Mouse (Mus musculus) heart, embryonic 13.5 days (tissue): ENCODE results near the gene Mrpl50. TPM values are rescaled to one million over a fixed set of nuclear protein-coding genes. Genes with fewer than 3 reads are reported as not detected.
"Not testable (repeated sequence)": the region's sequence is repeated elsewhere in the genome, so short reads cannot be mapped to it uniquely, and the experiment has no call there.

Source experiments
- ATAC-seq: fragments of 200-750 bp; cut with Nextera tagmentation; 2 replicates; pipeline ENCODE4 v1.8.0; 2017; ENCODE audit warnings: moderate TSS enrichment; ENCODE audit not compliant: insufficient number of reproducible peaks, low FRiP score, low TSS enrichment; ENCODE audit errors: extremely low read depth
- H3K27ac ChIP-seq: fragments of 300-500 bp; sonication (generic); replicated peaks from 2 replicates; pipeline ENCODE4 v1.5.1; 2015; ENCODE audit warnings: moderate library complexity, mild to moderate bottlenecking, inconsistent platforms
- H3K27me3 ChIP-seq: fragments of 300-500 bp; sonication (generic); replicated peaks from 2 replicates; pipeline ENCODE4 v1.6.1; 2015; ENCODE audit warnings: mild to moderate bottlenecking, inconsistent platforms
- H3K36me3 ChIP-seq: fragments of 300-500 bp; sonication (generic); 2 replicates; pipeline ENCODE4 v1.6.1; 2015; ENCODE audit warnings: mild to moderate bottlenecking, inconsistent platforms
- H3K4me1 ChIP-seq: fragments of 300-500 bp; sonication (generic); 2 replicates; pipeline ENCODE4 v1.6.1; 2015; ENCODE audit warnings: inconsistent platforms
- H3K4me2 ChIP-seq: fragments of 300-500 bp; sonication (generic); 2 replicates; pipeline ENCODE4 v1.6.1; 2015; ENCODE audit warnings: inconsistent platforms, mild to moderate bottlenecking, moderate library complexity
- H3K4me3 ChIP-seq: fragments of 300-500 bp; sonication (generic); 2 replicates; pipeline ENCODE4 v1.5.1; 2015; ENCODE audit warnings: moderate library complexity, mild to moderate bottlenecking, inconsistent platforms
- H3K9ac ChIP-seq: fragments of 300-500 bp; sonication (generic); 2 replicates; pipeline ENCODE4 v1.6.1; 2015; ENCODE audit warnings: inconsistent platforms, mild to moderate bottlenecking, moderate library complexity
- H3K9me3 ChIP-seq: fragments of 300-500 bp; sonication (generic); 2 replicates; pipeline ENCODE4 v1.6.1; 2016; ENCODE audit warnings: inconsistent platforms
- WGBS: fragments of 180-500 bp; shearing (Covaris S2); methylation state at CpG from one replicate; pipeline ENCODE4 v1.1.7; 2015; ENCODE audit warnings: mixed read lengths; 5-methylcytosine and 5-hydroxymethylcytosine counted together
- polyA plus RNA-seq: library from polyadenylated mRNA; unstranded; fragments of >200 nt; fragmentation: Nextera tagmentation; extraction: Ambion mirVana; gene quantifications from 2 replicates; pipeline ENCODE4 v1.2.1, GENCODE M21; 2015

The Mrpl50 gene
- polyA plus RNA-seq, 1 experiment from 2014 or later, result 57.7 TPM

DNA sequence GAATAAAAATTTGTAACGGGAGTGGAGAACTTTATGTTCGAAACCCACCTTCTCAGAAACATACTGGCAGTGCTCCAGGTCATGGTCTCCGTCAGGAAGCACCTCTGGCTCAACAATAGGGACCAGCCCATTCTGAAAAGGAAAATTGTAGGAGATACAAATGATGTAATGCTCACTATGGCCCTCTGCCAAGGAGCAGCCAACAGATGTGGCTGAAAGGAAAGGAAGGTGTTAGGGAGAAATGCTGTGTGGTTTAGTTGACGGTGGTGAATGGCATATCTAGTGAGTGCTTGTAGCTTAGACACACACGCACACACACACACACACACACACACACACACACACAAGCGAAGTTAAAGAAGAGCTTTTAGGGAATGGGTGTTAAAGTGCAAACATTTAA lies 18.8 kb upstream of the Mrpl50 start:
- 22% methylated on average over 6 of the region's 6 CpGs for WGBS
- no peaks in the 10 kb centered on the region for H3K27me3 ChIP-seq
- H3K36me3 ChIP-seq, result no peaks in the 10 kb centered on the region
- H3K4me2 ChIP-seq, result no peak overlapping the region
- H3K4me3 ChIP-seq, result no peak overlapping the region
- no peak overlapping the region for H3K9ac ChIP-seq
- peak overlapping the region; percentile 5; the same call in 1 of the 2 replicates for H3K27ac ChIP-seq
- no peaks in the 10 kb centered on the region for H3K9me3 ChIP-seq
- H3K4me1 ChIP-seq, result peaks cover 15% of the 10 kb centered on the region
- peak; percentile 25; the same call in 1 of the 2 replicates for ATAC-seq

DNA sequence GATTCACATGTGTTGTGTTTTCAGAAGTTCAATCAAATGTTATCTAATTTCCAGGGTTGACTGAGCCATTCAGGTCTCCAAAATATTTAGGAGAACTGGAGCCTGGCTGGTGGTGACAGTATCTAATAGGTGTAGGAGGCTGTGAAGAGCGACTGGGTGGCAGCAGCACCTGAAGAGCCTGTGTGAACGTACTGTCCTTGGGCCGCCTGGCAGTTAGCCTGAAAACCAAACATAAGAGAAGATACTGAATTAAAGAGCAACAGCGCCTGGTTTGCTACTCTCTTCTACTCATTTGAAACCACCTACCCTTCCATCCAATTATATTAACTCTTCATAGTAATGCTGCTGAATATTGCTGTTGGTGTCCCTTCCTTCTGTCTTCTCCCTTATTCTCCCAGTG lies 15.8 kb upstream of the Mrpl50 start:
- H3K36me3 ChIP-seq, result peaks cover 15% of the 10 kb centered on the region
- ATAC-seq, result no peak
- H3K27me3 ChIP-seq, result no peaks in the 10 kb centered on the region
- no peak overlapping the region for H3K4me3 ChIP-seq
- H3K4me2 ChIP-seq, result no peak overlapping the region
- no peak overlapping the region for H3K9ac ChIP-seq
- no peaks in the 10 kb centered on the region for H3K9me3 ChIP-seq
- H3K27ac ChIP-seq, result no peak overlapping the region
- H3K4me1 ChIP-seq, result peaks cover 15% of the 10 kb centered on the region
- 74% methylated on average over 4 of the region's 4 CpGs for WGBS

DNA sequence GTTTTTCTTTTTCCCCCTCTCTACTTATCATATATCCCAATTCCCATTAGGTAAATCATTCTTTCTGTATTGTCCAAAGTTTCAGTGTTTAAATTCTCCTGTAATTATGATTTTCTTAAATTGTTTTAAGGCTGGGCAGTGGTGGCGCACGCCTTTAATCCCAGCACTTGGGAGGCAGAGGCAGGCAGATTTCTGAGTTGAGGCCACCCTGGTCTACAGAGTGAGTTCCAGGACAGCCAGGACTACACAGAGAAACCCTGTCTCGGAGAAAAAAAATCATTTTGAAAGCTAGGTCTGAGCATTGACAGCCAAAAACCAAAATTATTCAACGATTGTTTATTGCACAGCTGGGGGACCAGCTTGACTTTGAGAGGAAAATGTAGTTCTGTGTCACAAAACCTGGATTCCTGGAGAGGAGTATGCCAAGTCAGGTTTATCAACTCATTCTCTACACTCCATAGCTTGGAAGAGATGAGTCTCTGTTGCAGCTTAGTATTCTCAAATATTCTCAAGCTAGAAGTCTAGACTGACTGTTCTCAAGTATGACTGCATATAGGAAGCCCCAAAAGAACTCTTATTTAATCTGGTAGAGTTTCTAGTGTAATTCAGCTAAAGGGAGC lies 14.9 kb upstream of the Mrpl50 start:
- ATAC-seq, result no peak
- no peaks in the 10 kb centered on the region for H3K27me3 ChIP-seq
- peaks cover 9% of the 10 kb centered on the region for H3K4me1 ChIP-seq
- no peak overlapping the region for H3K4me3 ChIP-seq
- 85% methylated on average over 4 of the region's 4 CpGs for WGBS
- H3K36me3 ChIP-seq, result peaks cover 20% of the 10 kb centered on the region
- no peak overlapping the region for H3K9ac ChIP-seq
- H3K27ac ChIP-seq, result no peak overlapping the region
- peaks cover 4% of the 10 kb centered on the region; the same call in 1 of the 2 replicates for H3K9me3 ChIP-seq
- no peak overlapping the region for H3K4me2 ChIP-seq

DNA sequence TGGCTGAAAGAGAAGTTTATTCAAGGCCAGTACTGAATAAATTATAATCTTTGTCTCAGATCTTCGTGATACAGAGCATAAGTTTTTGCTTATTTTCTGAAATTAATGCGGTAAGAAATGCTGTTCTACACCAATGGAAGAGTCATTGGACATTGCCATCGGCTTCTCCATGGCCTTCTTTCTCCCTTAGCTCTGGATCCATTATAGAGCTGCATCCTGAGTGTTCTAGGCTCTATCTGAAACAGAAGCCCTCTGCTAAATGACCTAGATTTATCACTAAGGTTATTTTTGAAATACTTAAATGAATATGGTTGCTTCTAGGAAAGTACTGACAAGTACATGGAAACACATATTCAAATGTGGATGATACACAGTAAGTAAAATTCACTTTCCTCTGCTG lies 14.1 kb upstream of the Mrpl50 start:
- 81% methylated on average over 3 of the region's 3 CpGs for WGBS
- H3K9ac ChIP-seq, result no peak overlapping the region
- H3K36me3 ChIP-seq, result peaks cover 27% of the 10 kb centered on the region
- no peak overlapping the region for H3K4me3 ChIP-seq
- peaks cover 6% of the 10 kb centered on the region for H3K4me1 ChIP-seq
- H3K27me3 ChIP-seq, result no peaks in the 10 kb centered on the region
- peaks cover 12% of the 10 kb centered on the region for H3K9me3 ChIP-seq
- ATAC-seq, result no peak
- H3K4me2 ChIP-seq, result no peak overlapping the region
- no peak overlapping the region for H3K27ac ChIP-seq

DNA sequence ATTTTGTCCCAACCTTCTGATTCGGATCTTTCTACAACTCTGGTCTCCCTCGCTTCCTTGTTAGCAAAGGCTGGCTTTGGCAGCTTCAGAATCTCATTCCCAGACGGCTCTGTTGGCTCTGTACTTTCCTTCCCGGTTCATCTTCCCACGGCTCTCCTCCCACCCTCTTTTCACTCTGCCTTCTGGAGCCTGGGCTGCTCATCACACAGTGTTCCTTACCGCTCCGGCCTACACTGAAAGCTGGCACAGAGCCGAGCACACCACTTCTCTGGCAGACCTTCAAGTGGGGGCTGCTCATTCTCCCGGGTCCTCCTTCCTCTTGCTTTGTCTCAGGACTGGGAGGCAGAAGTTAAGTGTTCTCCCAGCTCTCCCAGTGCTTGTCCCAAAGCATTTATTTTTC lies 1.7 kb upstream of the Mrpl50 start:
- Histone ChIP-seq H3K9ac (no peak overlapping the region), H3K4me2 (peak overlapping the region; percentile 78), H3K4me3 (peak overlapping the region; percentile 70; the same call in 1 of the 2 replicates), H3K9me3 (no peaks in the 10 kb centered on the region), H3K36me3 (peaks cover 49% of the 10 kb centered on the region), H3K27me3 (no peaks in the 10 kb centered on the region), H3K4me1 (peaks cover 26% of the 10 kb centered on the region), H3K27ac (no peak overlapping the region)
- no peak for ATAC-seq
- WGBS, result 61% methylated on average over 9 of the region's 9 CpGs

DNA sequence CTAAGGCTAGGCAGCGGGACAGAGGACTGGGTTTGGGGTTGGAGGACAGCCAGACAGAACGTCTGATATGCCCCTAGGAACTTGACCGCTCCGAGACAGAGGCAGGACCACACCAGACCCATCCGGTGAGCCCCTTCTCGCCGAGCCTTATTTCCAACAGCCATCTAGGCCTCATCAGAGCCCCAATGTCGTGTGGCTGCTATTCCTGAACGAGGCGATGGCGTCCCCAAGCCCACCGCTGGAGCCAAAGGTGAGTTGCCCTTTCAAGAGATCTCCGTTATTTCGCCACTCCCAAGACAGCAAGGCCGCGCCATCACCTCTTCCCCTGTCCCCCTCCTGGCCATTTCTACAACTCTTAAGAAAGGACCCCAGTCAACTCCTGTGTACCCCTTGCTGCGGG lies 453 bp upstream of the Mrpl50 start:
- peaks cover 26% of the 10 kb centered on the region for H3K4me1 ChIP-seq
- peak overlapping the region; percentile 38; the same call in 1 of the 2 replicates for H3K27ac ChIP-seq
- ATAC-seq, result 0 out of 2 replicates have a peak, but pooled peaks have one; percentile 14
- peak overlapping the region; percentile 78 for H3K4me2 ChIP-seq
- H3K36me3 ChIP-seq, result peaks cover 48% of the 10 kb centered on the region
- WGBS, result under 1% methylated on average over 17 of the region's 17 CpGs
- no peaks in the 10 kb centered on the region for H3K27me3 ChIP-seq
- H3K9me3 ChIP-seq, result no peaks in the 10 kb centered on the region
- peak overlapping the region; percentile 70 for H3K4me3 ChIP-seq
- peak overlapping the region; percentile 86 for H3K9ac ChIP-seq

DNA sequence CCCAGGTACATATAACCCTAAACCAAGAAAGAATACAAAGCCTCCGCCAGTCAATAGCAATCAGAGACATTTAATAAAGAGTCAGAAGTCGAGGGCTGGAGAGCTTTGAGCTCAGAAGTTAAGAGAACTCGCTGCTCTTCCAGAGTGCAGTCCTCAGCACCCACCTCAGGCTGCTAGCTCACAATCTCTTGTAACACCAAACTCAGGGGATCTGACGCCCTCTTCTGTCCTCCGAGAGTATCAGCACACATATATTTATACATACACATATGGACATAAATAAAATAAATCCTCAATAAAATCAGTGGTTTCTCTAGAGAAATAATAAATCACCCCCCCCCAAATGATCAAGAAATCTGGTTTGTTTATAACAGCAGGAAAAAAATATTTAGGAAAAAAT lies 1.4 kb downstream of the Mrpl50 start:
- no peak for ATAC-seq
- H3K36me3 ChIP-seq, result peaks cover 35% of the 10 kb centered on the region
- H3K27ac ChIP-seq, result no peak overlapping the region
- no peaks in the 10 kb centered on the region for H3K9me3 ChIP-seq
- H3K4me2 ChIP-seq, result peak overlapping the region; percentile 79
- no peak overlapping the region for H3K4me3 ChIP-seq
- H3K4me1 ChIP-seq, result peaks cover 26% of the 10 kb centered on the region
- WGBS, result 76% methylated on average over 5 of the region's 5 CpGs
- no peaks in the 10 kb centered on the region for H3K27me3 ChIP-seq
- H3K9ac ChIP-seq, result no peak overlapping the region

DNA sequence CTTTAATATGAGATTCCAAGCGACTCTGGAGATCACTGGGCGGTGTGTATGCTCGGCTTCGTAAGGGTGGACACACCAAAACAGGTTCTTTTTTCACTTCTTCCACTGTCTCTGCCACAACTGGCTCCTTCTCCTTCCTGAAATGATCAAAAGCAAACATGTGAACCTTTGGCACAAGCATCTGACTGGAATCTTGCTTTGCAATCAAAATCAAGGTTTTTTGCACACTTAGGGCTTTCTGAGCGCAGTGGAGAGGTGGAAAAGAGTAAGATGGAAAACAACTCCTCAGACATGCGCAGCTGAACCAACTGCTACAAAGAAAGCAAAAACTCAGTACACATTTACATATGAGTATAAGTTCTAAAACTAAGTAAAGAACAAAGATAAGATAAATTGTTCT lies 6.5 kb downstream of the Mrpl50 start:
- H3K4me3 ChIP-seq, result no peak overlapping the region
- WGBS, result 93% methylated on average over 6 of the region's 6 CpGs
- H3K4me2 ChIP-seq, result no peak overlapping the region
- peaks cover 5% of the 10 kb centered on the region for H3K4me1 ChIP-seq
- H3K27ac ChIP-seq, result no peak overlapping the region
- no peak overlapping the region for H3K9ac ChIP-seq
- peaks cover 41% of the 10 kb centered on the region for H3K36me3 ChIP-seq
- H3K9me3 ChIP-seq, result no peaks in the 10 kb centered on the region
- ATAC-seq, result no peak
- H3K27me3 ChIP-seq, result no peaks in the 10 kb centered on the region

DNA sequence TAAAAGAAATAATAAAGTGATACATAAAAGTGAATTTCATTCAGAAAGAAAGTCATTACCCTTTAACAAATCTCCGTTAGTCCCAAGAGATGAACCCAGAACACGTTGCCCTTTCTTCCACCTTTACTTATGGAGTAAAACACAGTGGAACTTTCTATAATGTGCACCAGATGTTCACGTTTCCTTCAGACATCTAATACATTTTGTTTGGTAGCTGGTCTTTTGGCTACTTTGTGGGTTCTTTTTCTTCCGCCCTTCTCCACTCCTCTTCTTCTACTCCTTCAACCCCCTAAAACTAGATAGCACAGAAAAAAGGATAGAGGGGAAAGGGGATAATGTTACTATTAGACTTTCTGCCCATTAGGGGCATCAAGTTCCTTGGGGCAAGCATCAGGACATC lies 8.3 kb downstream of the Mrpl50 start:
- no peak overlapping the region for H3K27ac ChIP-seq
- no peak for ATAC-seq
- H3K9me3 ChIP-seq, result no peaks in the 10 kb centered on the region
- no peak overlapping the region for H3K9ac ChIP-seq
- H3K27me3 ChIP-seq, result no peaks in the 10 kb centered on the region
- no peaks in the 10 kb centered on the region for H3K4me1 ChIP-seq
- no peak overlapping the region for H3K4me2 ChIP-seq
- peaks cover 36% of the 10 kb centered on the region for H3K36me3 ChIP-seq
- 92% methylated on average over 4 of the region's 4 CpGs for WGBS
- no peak overlapping the region for H3K4me3 ChIP-seq

DNA sequence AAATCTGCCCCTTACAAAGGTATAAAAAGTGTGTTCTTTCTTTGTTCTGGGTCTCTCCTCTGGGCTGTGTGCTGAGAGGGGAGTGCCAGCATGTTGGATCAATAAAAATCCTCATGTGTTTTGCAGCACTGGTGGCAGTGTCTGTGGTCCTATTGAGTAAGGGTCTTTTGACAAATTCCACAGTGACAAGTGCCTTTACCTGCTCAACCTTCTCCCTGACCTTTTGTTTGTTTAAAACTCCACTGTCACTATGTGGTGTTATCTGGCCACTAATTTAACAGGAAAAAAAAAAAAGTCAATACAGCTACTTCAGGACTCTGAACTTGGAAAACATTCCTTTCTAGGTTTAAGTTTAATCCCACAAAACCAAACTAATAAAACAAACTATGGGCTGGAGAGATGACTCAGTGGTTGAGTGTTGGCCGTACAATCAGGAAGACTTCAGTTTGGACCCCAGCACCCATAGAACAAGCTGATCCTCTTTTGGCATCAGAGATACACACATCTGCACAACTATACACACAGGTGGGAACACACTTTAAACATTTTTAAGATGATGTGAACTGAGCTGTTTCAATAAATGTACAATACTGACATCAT lies 10.6 kb downstream of the Mrpl50 start:
- not testable (repeated sequence) for H3K4me2 ChIP-seq, H3K4me3 ChIP-seq, H3K9ac ChIP-seq, H3K27ac ChIP-seq, H3K27me3 ChIP-seq, ATAC-seq, H3K9me3 ChIP-seq, H3K4me1 ChIP-seq
- H3K36me3 ChIP-seq, result peaks cover 30% of the 10 kb centered on the region
- 92% methylated on average over 1 of the region's 1 CpGs for WGBS

DNA sequence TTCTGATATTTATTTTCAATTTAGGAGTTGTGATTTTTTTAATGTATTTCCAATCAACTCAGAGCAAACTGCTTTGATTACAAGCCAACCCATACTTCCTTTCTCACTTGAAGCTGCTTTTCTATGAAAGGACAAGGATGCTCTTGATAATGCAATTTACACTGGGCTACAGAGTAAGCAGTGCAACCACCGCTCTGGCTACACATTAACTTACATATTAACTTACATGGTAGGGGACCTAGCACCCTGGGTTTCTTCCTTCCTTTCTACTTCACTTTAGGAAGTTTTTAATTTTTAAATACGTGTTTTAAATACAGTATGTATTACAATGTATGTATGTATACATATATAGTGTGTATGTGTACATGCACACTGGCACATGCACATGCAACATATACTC lies 11.7 kb downstream of the Mrpl50 start:
- no peak for ATAC-seq
- no peak overlapping the region for H3K4me3 ChIP-seq
- no peaks in the 10 kb centered on the region for H3K9me3 ChIP-seq
- no peak overlapping the region for H3K27ac ChIP-seq
- H3K4me1 ChIP-seq, result peaks cover 4% of the 10 kb centered on the region; the same call in 1 of the 2 replicates
- peaks cover 23% of the 10 kb centered on the region for H3K36me3 ChIP-seq
- no peaks in the 10 kb centered on the region for H3K27me3 ChIP-seq
- 87% methylated on average over 2 of the region's 2 CpGs for WGBS
- H3K9ac ChIP-seq, result no peak overlapping the region
- H3K4me2 ChIP-seq, result no peak overlapping the region

DNA sequence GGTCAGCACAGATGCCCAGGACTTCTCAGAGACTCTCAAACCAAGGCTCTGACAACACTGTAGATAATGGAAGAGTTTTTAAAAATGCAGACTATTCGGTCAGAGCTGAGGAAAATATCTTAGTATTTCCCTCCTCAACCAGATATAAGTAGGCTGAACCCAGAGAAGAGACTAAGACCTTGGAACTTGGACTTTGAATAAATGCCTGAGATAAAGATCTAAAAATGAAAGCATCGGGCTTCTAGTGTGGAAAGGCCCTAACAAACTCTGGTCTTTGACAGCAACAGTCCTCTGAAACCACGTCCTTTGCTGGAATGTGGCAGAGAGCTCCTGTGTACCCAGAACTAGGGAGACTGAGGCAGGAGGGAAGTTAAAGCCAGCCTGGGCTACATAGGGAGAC lies 14.5 kb downstream of the Mrpl50 start, which contains the start of gene Baat:
Gene Baat (minus strand): TSS at position 172 of the 400 bp plus-strand sequence.
- no peak for ATAC-seq
- H3K36me3 ChIP-seq, result no peaks in the 10 kb centered on the region
- H3K9me3 ChIP-seq, result no peaks in the 10 kb centered on the region
- H3K27me3 ChIP-seq, result no peaks in the 10 kb centered on the region
- H3K4me1 ChIP-seq, result peaks cover 4% of the 10 kb centered on the region; the same call in 1 of the 2 replicates
- H3K9ac ChIP-seq, result no peak within 1 kb of the TSS
- no peak within 1 kb of the TSS for H3K27ac ChIP-seq
- H3K4me2 ChIP-seq, result no peak within 1 kb of the TSS
- 44% methylated on average over 3 of the region's 3 CpGs for WGBS
- H3K4me3 ChIP-seq, result no peak within 1 kb of the TSS
